Mouse (Mus musculus): ENCODE measurements at regions not wholly inside any gene's neighbourhood (a gene's known extent, or its start where the extent isn't known, plus 50 kb on each side); places are given as distances from the start of the nearest gene placed in this dataset.
A peak's percentile ranks its signal among the peaks of the same experiment; 100 is the strongest.

GRCm38 (mm10) chr2:148292442-148292841 is 102.7 kb upstream of the Sstr4 start:
- no peak for DNase-seq

- no peak for DNase-seq
Observed at GRCm38 (mm10) chr2:148292895-148293294, 102.2 kb upstream of the Sstr4 start.

GRCm38 (mm10) chr2:148300879-148301278 is 94.3 kb upstream of the Sstr4 start:
- no peak for DNase-seq

GRCm38 (mm10) chr2:148312255-148312654 is 82.9 kb upstream of the Sstr4 start:
- DNase-seq = no peak

GRCm38 (mm10) chr2:148320896-148321295 is 74.2 kb upstream of the Sstr4 start:
- no peak for DNase-seq

GRCm38 (mm10) chr2:148325362-148325761 is 69.8 kb upstream of the Sstr4 start:
- DNase-seq = no peak

- DNase-seq = no peak
Observed at GRCm38 (mm10) chr2:148325854-148326387, 69.2 kb upstream of the Sstr4 start.

GRCm38 (mm10) chr2:148326414-148326813 is 68.7 kb upstream of the Sstr4 start:
- DNase-seq = no peak

- no peak for DNase-seq
Observed at GRCm38 (mm10) chr2:148327552-148327951, 67.6 kb upstream of the Sstr4 start.

GRCm38 (mm10) chr2:148330368-148330767 is 64.8 kb upstream of the Sstr4 start:
- DNase-seq = no peak

GRCm38 (mm10) chr2:148334555-148334954 is 60.6 kb upstream of the Sstr4 start:
- DNase-seq = no peak

- peak in 1 of 2 experiments; percentile 50 for DNase-seq
Observed at GRCm38 (mm10) chr2:148336626-148337025, 58.5 kb upstream of the Sstr4 start.

- DNase-seq = peak; percentile 68 to 88
Observed at GRCm38 (mm10) chr2:148338308-148338768, 56.8 kb upstream of the Sstr4 start.

GRCm38 (mm10) chr2:148338894-148339293 is 56.2 kb upstream of the Sstr4 start:
- no peak for DNase-seq

GRCm38 (mm10) chr2:148344193-148344592 is 51.0 kb upstream of the Sstr4 start:
- no peak for DNase-seq
